Mouse (Mus musculus): Measurements from ENCODE around the gene Ppp3ca.

The Ppp3ca gene

DNA sequence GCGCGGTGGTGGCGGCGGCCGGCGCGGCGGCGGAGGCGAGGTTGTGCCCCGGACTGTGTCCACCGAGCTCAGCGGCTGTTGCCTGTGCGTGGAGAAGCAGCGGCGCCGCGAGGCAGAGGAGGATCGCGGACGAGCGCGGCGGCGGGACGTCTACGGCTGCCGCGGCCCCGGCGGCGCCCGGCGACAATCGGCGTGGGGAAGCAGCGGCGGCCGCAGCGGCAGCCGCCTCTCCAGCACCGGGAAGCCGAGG, at the start of gene Ppp3ca:
Gene Ppp3ca (plus strand): TSS at position 15 of the 250 bp plus-strand sequence.
- CTCF ChIA-PET = no interaction called here

DNA sequence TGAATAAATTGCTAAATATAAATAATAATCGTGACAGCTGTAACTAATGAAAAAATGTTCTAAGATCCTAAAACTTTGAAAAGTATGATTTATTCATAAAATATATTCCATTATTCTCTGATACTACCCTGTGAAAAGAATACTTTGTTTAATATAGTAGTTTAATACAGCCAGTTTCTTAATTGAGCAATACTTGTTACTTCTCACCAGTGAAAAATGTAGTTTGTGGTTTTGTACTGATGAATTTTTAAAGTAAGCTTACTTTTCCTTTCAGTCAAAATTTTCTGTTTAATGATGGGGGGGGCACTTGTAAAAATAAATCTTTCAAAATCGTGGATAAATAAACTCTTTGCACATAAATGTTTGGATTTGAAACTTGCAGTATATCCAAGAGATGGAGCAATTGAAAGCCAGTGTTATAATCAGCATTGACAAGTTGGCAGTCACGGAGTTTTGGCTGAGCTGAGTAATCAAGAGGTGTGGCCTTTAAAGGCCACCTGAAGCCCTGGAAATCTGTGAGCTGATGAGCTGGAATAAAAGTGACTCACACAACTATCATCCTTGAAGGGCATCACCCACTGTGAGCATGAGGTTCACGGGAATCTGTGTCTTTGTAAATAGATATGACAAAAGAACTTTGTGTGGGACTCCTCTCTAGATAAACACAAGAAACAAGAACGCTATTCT, 29.2 kb upstream of the Ppp3ca start:
- CTCF ChIA-PET = no interaction called here

GRCm38 (mm10) chr3:136650966-136651365, 19.0 kb upstream of the Ppp3ca start:
- CTCF ChIA-PET = interaction anchor here (0.6 kb wide), 1 partner anchor 238 kb away, joined by 3 read pairs; no protein-coding TSS in a partner anchor

GRCm38 (mm10) chr3:136651496-136651895, 18.4 kb upstream of the Ppp3ca start:
- CTCF ChIA-PET = interaction anchor here (0.6 kb wide), 2 partner anchors 235 to 238 kb away, joined by 3 to 4 read pairs; no protein-coding TSS in a partner anchor

- CTCF ChIA-PET = interaction anchor here (0.6 kb wide), 1 partner anchor 27 kb away, joined by 6 read pairs; no protein-coding TSS in a partner anchor
Observed at GRCm38 (mm10) chr3:136656460-136657035, 13.4 kb upstream of the Ppp3ca start.

GRCm38 (mm10) chr3:136658681-136659080, 11.2 kb upstream of the Ppp3ca start:
- CTCF ChIA-PET = interaction anchor here (0.5 kb wide), 1 partner anchor 372 kb away, joined by 3 read pairs; no protein-coding TSS in a partner anchor

GRCm38 (mm10) chr3:136665119-136665518, 4.8 kb upstream of the Ppp3ca start:
- CTCF ChIA-PET = no interaction called here

DNA sequence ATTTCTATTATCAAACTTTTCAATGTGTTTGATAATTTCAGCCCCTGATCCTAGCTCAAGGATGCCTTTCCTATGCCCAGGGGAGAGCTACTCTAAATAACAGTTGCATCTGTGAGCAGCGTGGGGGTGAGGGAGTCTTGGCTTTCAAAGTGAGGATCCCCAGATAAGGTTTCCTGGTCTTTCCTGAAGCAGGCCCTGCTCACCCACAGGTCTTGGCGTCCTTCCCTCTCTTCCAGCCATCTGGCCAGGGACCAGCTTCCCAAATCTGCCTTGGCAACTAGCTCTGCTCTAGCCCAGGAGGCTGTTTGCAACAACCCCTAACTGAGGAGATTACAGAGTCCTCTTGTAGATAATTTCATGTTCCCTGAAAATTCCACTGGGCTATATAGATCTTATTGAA, 1.9 kb upstream of the Ppp3ca start:
- CTCF ChIA-PET = interaction anchor here (0.7 kb wide), 1 partner anchor 33 kb away, joined by 4 read pairs; no protein-coding TSS in a partner anchor

DNA sequence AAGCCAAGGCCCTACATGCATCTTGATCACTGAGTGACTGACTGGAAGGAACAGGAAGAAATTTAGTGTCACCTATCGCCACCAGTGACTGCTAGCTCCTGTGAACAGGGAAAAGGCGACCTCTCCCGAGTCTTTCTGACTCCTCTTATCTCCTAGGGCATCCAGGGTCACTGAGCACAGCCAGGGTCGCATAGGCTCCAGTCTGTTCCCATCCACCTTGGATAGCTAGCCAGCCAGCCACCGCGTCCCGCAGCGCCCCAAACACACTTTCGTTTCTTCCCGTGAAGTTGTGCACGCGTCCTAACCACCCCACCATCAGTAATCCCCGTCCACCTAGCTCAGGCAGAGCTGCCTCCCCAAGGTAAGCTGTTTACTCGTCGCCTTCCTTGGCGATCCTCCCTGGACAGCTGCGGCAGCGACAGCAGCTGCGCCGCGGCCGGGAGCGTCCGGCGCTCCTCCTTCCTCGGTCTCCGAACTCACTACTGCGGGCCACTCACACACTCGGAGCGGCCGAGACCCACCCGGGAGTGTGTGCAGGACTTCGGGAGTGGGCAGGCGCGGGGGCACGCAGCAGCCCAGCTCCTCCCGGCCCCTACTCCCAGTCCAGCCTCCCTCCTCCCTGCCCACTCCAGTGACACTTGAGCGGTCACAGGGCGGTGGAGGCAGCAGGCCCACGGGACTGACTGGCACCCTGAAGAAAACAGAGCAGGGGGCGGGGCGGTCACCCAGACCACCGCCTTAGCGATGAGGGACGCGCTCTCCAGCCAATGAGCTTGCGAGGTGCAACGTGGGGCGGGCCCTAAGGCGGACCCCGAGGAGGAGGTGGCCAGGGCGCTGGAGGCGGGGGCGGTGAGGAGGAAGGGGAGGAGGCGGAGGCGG, 454 bp upstream of the Ppp3ca start:
- CTCF ChIA-PET = interaction anchor here (0.7 kb wide), 1 partner anchor 1290 kb away, joined by 10 read pairs; no protein-coding TSS in a partner anchor

DNA sequence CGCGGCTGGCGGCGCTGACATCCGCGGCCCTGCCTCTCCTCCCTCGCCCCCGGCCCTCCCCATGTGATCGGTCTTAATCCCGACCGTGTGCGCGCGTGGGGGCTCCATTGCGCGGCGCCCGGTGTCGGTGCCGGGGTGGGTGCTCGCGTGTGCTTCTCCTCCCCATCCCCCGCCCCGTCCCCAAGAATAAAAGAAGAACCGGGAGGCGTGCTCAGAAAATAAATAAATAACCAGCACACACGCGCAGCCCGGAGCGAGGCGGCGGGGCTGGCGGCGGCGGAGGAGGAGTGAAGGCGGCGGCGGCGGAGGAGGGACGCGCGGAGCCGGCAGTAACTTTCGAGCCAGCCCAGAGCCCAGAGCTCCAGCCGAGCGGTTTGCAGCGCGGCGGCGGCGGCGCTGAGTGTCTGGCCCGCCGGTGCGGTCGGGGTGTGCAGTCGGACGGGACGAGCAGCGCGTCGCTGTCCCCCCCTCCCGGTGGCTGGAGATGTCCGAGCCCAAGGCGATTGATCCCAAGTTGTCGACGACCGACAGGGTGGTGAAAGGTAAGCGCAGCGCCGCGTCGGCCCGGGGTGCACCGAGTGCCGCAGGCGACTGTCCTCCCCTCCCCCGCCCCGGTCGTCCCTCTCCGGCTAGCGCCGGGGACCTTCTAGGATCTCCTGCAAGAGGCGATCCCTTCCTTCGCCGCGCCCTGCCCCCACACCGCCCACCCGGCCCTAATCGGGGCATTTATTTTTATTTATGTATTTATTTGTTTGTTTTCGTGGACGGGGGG, 622 bp downstream of the Ppp3ca start:
- CTCF ChIA-PET = no interaction called here

- CTCF ChIA-PET = interaction anchor here (1.1 kb wide), 1 partner anchor 34 kb away, joined by 3 read pairs; no protein-coding TSS in a partner anchor
Observed at GRCm38 (mm10) chr3:136671161-136671939, 1.4 kb downstream of the Ppp3ca start.

DNA sequence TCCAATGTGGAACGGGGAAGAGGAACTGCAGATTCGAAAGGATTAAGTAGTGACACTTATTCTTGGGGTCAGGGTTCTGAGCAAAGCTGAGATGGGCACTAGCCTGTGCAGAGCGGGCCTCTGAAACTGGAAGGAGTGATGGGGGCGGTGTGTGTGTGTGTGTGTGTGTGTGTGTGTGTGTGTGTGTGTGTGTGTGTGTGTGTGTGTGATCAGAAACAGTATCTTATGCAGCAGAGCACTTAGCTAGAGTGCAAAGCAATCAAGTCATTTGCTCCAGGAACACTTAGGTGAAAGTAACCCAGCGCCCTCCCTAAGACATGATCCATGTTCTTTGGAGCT, 2.0 kb downstream of the Ppp3ca start:
- CTCF ChIA-PET = interaction anchor here (0.6 to 1.1 kb wide), 2 partner anchors 33 to 55 kb away, joined by 3 read pairs; no protein-coding TSS in a partner anchor

- CTCF ChIA-PET = interaction anchor here (0.5 kb wide), 1 partner anchor 81 kb away, joined by 3 read pairs; no protein-coding TSS in a partner anchor
Observed at GRCm38 (mm10) chr3:136672870-136673269, 2.9 kb downstream of the Ppp3ca start.

- CTCF ChIA-PET = interaction anchor here (0.5 kb wide), 1 partner anchor 80 kb away, joined by 3 read pairs; no protein-coding TSS in a partner anchor
Observed at GRCm38 (mm10) chr3:136673363-136673762, 3.4 kb downstream of the Ppp3ca start.

DNA sequence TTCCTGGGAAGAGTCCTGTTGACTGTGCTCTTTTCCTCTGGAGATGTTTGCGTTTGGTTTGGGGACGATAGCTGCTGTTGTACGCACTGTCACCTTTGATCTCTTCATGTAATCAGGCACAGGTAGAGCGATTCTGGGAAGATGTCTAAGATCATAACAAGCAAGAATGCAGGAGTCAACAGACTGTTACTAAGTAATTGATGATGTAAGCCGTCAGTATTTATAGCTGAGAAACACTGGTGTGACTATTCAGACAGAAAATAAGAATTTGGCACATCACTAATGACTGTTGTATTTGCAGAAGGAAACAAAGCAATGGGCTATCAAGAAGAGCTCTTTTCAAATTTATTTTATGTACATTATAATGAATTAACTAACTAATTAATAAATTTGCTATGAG, 4.6 kb downstream of the Ppp3ca start:
- CTCF ChIA-PET = no interaction called here

DNA sequence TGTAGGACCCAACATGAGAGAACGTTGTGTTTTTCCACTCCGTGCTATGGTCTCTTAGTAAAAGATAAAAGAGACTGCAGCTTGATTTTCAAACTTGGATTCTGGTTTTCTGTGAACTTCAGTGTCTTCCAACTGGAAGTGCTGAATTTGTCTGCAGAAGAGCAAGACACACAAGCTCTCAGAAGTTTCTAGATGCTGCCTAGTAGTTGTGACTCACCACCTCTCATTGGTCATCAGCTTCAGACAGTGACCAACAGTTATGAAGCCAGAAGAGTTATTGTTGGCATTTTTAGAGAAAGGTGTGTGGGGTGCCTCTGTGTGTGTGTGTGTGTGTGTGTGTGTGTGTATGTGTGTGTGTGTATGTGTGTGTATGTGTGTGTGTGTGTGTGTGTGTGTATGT, 7.1 kb downstream of the Ppp3ca start:
- CTCF ChIA-PET = interaction anchor here (0.6 kb wide), 1 partner anchor 24 kb away, joined by 5 read pairs; no protein-coding TSS in a partner anchor

- CTCF ChIA-PET = interaction anchor here (0.7 kb wide), 1 partner anchor 1163 kb away, joined by 6 read pairs; no protein-coding TSS in a partner anchor
Observed at GRCm38 (mm10) chr3:136678386-136678785, 8.5 kb downstream of the Ppp3ca start.

DNA sequence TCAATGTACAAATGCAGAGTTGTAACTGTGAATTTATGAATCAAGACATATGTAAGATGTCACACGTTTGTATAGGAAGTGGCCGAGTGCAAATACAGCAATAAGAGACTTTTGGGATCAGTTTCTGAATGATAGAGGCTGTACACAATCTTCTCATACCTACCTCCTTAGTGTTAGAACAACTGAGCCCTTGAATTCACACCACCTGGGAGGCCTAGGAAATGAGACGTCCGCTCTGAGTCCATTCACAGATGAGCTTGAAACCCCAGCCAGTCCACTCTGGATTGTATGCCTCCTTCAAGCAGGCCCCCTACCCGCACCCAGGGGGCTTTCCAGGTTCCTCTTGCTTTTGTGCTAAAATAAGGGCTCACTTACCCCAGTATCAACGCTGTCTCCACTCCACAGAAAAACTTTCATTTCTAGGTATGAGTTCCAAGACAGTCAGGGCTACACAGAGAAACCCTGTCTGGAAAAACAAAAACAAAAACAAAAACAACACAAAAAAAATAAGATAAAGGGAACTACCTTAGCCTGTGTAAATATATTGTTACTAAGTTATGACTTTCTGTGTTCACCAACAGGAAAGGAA, 10.1 kb downstream of the Ppp3ca start:
- CTCF ChIA-PET = no interaction called here

GRCm38 (mm10) chr3:136682242-136682641, 12.3 kb downstream of the Ppp3ca start:
- CTCF ChIA-PET = no interaction called here
